Mouse (Mus musculus) CH12.LX (cell line): ENCODE measurements around the gene Kcnj1. TPM values are rescaled to one million over a fixed set of nuclear protein-coding genes. Genes with fewer than 3 reads are reported as not detected.

ENCODE experiments used
- DNase-seq: peaks from one replicate; pipeline ENCODE4 v3.0.0-alpha.2; 2013; ENCODE audit errors: extremely low read depth
- H3K27ac ChIP-seq: 2 replicates; pipeline ENCODE4 v1.5.1; 2012; ENCODE audit warnings: low read depth, mild to moderate bottlenecking, control low read depth, moderate library complexity; ENCODE audit not compliant: insufficient read depth
- H3K27me3 ChIP-seq: replicated peaks from 2 replicates; pipeline ENCODE3; 2012; ENCODE audit warnings: inconsistent platforms
- H3K36me3 ChIP-seq, 2 experiments: replicated peaks in 1 of 2; 2 replicates each; pipeline versions ENCODE3 to v1.6.1; 2012; ENCODE audit warnings: inconsistent platforms in 1 of 2, low read length in 1 of 2, mild to moderate bottlenecking in 1 of 2, mixed read lengths in 1 of 2, moderate library complexity in 1 of 2; ENCODE audit not compliant: control insufficient read depth in 1 of 2, insufficient read depth in 1 of 2
- H3K4me1 ChIP-seq, 2 experiments: 2 replicates each; pipeline ENCODE4 v1.6.1; 2012; ENCODE audit warnings: inconsistent platforms in 1 of 2, moderate library complexity in 1 of 2; ENCODE audit not compliant: insufficient read depth in 2 of 2, control insufficient read depth in 1 of 2
- H3K4me2 ChIP-seq: 2 replicates; pipeline ENCODE4 v1.6.1; 2012; ENCODE audit warnings: low read depth, mild to moderate bottlenecking, control low read depth; ENCODE audit not compliant: poor library complexity, insufficient read depth, severe bottlenecking
- H3K4me3 ChIP-seq, 3 experiments: fragments of 150-350 bp in 1 of 3; sonication (generic) in 1 of 3; replicated peaks in 1 of 3; 2 replicates each; pipeline versions ENCODE3 to v1.5.1; 2011 to 2012; ENCODE audit warnings: low read depth in 2 of 3, low read length in 2 of 3, mild to moderate bottlenecking in 2 of 3, moderate library complexity in 2 of 3, control low read depth in 1 of 3, improper control_type of control experiment in 1 of 3, inconsistent platforms in 1 of 3, mixed read lengths in 1 of 3; ENCODE audit not compliant: poor library complexity in 1 of 3
- H3K79me2 ChIP-seq: replicated peaks from 2 replicates; pipeline ENCODE4 v1.6.1; 2012; ENCODE audit warnings: mild to moderate bottlenecking, moderate library complexity; ENCODE audit not compliant: control insufficient read depth, poor library complexity, insufficient read depth, severe bottlenecking; ENCODE audit errors: extremely low read depth
- H3K9ac ChIP-seq: 2 replicates; pipeline ENCODE4 v1.6.1; 2012; ENCODE audit warnings: low read depth, mild to moderate bottlenecking, control low read depth, moderate library complexity; ENCODE audit not compliant: insufficient read depth
- H3K9me3 ChIP-seq: replicated peaks from 2 replicates; pipeline ENCODE3; 2012; ENCODE audit warnings: low read length, inconsistent platforms, mixed read lengths
- BHLHE40 ChIP-seq: IDR thresholded peaks from 2 replicates; pipeline ENCODE4 v1.6.1; 2011; ENCODE audit warnings: mild to moderate bottlenecking, low read depth, low read length, improper control_type of control experiment
- CHD1 ChIP-seq: IDR thresholded peaks from 2 replicates; pipeline ENCODE4 v1.6.1; 2012; ENCODE audit warnings: low read depth, low read length, improper control_type of control experiment, inconsistent platforms
- CHD2 ChIP-seq: IDR thresholded peaks from 2 replicates; pipeline ENCODE4 v1.6.1; 2011; ENCODE audit warnings: low read length, improper control_type of control experiment
- CTCF ChIP-seq, 2 experiments: IDR thresholded peaks in 1 of 2; conservative IDR thresholded peaks in 1 of 2; 2 replicates each; pipeline ENCODE4 v1.5.1; 2011 to 2012; ENCODE audit warnings: low read depth in 2 of 2, low read length in 2 of 2, improper control_type of control experiment in 1 of 2, inconsistent platforms in 1 of 2, mild to moderate bottlenecking in 1 of 2, moderate library complexity in 1 of 2
- ELF1 ChIP-seq: IDR thresholded peaks from 2 replicates; pipeline ENCODE4 v1.6.1; 2014; ENCODE audit warnings: low read depth, mild to moderate bottlenecking, inconsistent platforms, low read length, improper control_type of control experiment
- EP300 ChIP-seq: IDR thresholded peaks from 2 replicates; pipeline ENCODE4 v1.6.1; 2011; ENCODE audit warnings: low read length, improper control_type of control experiment
- ETS1 ChIP-seq: conservative IDR thresholded peaks from 2 replicates; pipeline ENCODE4 v1.6.1; 2012; ENCODE audit warnings: low read depth, mild to moderate bottlenecking, inconsistent platforms, low read length, improper control_type of control experiment, moderate library complexity
- GABPA ChIP-seq: IDR thresholded peaks from 2 replicates; pipeline ENCODE4 v1.6.1; 2012; ENCODE audit warnings: low read depth, low read length, improper control_type of control experiment, inconsistent platforms; ENCODE audit not compliant: insufficient replicate concordance
- HCFC1 ChIP-seq: IDR thresholded peaks from 2 replicates; pipeline ENCODE4 v1.6.1; 2012; ENCODE audit warnings: low read depth, mild to moderate bottlenecking, inconsistent platforms, low read length, improper control_type of control experiment
- IRF4 ChIP-seq: IDR thresholded peaks from 2 replicates; pipeline ENCODE4 v1.6.1; 2014; ENCODE audit warnings: low read depth, mild to moderate bottlenecking, inconsistent platforms, low read length, improper control_type of control experiment
- JUN ChIP-seq: IDR thresholded peaks from 2 replicates; pipeline ENCODE4 v1.6.1; 2011; ENCODE audit warnings: low read depth, mild to moderate bottlenecking, low read length, improper control_type of control experiment, moderate library complexity; ENCODE audit not compliant: insufficient read depth
- JUND ChIP-seq: conservative IDR thresholded peaks from 2 replicates; pipeline ENCODE4 v1.6.1; 2011; ENCODE audit warnings: low read depth, low read length, improper control_type of control experiment
- KAT2A ChIP-seq: IDR thresholded peaks from 2 replicates; pipeline ENCODE4 v1.6.1; 2012; ENCODE audit warnings: low read length, improper control_type of control experiment, inconsistent platforms; ENCODE audit not compliant: insufficient replicate concordance
- MAFK ChIP-seq: IDR thresholded peaks from 2 replicates; pipeline ENCODE4 v1.6.1; 2011; ENCODE audit warnings: low read length, improper control_type of control experiment; ENCODE audit not compliant: insufficient replicate concordance
- MAX ChIP-seq: IDR thresholded peaks from 2 replicates; pipeline ENCODE4 v1.6.1; 2011; ENCODE audit warnings: low read length, improper control_type of control experiment
- MEF2A ChIP-seq: IDR thresholded peaks from 2 replicates; pipeline ENCODE4 v1.6.1; 2014; ENCODE audit warnings: low read depth, mild to moderate bottlenecking, inconsistent platforms, low read length, improper control_type of control experiment, borderline replicate concordance
- MXI1 ChIP-seq: IDR thresholded peaks from 2 replicates; pipeline ENCODE4 v1.6.1; 2011; ENCODE audit warnings: mild to moderate bottlenecking, low read depth, low read length, improper control_type of control experiment
- MYC ChIP-seq: IDR thresholded peaks from 2 replicates; pipeline ENCODE4 v1.6.1; 2011; ENCODE audit warnings: low read depth, mild to moderate bottlenecking, improper control_type of control experiment, low read length
- NRF1 ChIP-seq: IDR thresholded peaks from 2 replicates; pipeline ENCODE4 v1.6.1; 2014; ENCODE audit warnings: low read depth, mild to moderate bottlenecking, inconsistent platforms, low read length, improper control_type of control experiment, moderate library complexity
- PAX5 ChIP-seq: IDR thresholded peaks from 2 replicates; pipeline ENCODE4 v1.6.1; 2012; ENCODE audit warnings: low read length, inconsistent platforms, mixed read lengths
- POLR2A ChIP-seq: IDR thresholded peaks from 2 replicates; pipeline ENCODE4 v1.6.1; 2011; ENCODE audit warnings: low read depth, mild to moderate bottlenecking, improper control_type of control experiment, low read length
- RAD21 ChIP-seq: IDR thresholded peaks from 2 replicates; pipeline ENCODE4 v1.6.1; 2011; ENCODE audit warnings: low read depth, mild to moderate bottlenecking, low read length, improper control_type of control experiment, moderate library complexity
- SIN3A ChIP-seq: IDR thresholded peaks from 2 replicates; pipeline ENCODE4 v1.6.1; 2012; ENCODE audit warnings: low read length, improper control_type of control experiment, inconsistent platforms
- SMC3 ChIP-seq: IDR thresholded peaks from 2 replicates; pipeline ENCODE4 v1.6.1; 2011; ENCODE audit warnings: low read depth, low read length, improper control_type of control experiment
- TBP ChIP-seq: conservative IDR thresholded peaks from 2 replicates; pipeline ENCODE4 v1.6.1; 2011; ENCODE audit warnings: low read depth, low read length, improper control_type of control experiment
- TCF12 ChIP-seq: IDR thresholded peaks from 2 replicates; pipeline ENCODE4 v1.6.1; 2014; ENCODE audit warnings: low read depth, mild to moderate bottlenecking, inconsistent platforms, low read length, improper control_type of control experiment
- UBTF ChIP-seq: IDR thresholded peaks from 2 replicates; pipeline ENCODE4 v1.6.1; 2012; ENCODE audit warnings: low read depth, mild to moderate bottlenecking, inconsistent platforms, low read length, improper control_type of control experiment, moderate library complexity
- USF2 ChIP-seq: conservative IDR thresholded peaks from 2 replicates; pipeline ENCODE4 v1.6.1; 2011; ENCODE audit warnings: low read depth, low read length, improper control_type of control experiment
- ZKSCAN1 ChIP-seq: IDR thresholded peaks from 2 replicates; pipeline ENCODE4 v1.6.1; 2012; ENCODE audit warnings: low read depth, inconsistent platforms, low read length, improper control_type of control experiment, borderline replicate concordance
- ZMIZ1 ChIP-seq: IDR thresholded peaks from 2 replicates; pipeline ENCODE4 v1.6.1; 2012; ENCODE audit warnings: low read depth, mild to moderate bottlenecking, inconsistent platforms, low read length, improper control_type of control experiment
- ZNF384 ChIP-seq: IDR thresholded peaks from 2 replicates; pipeline ENCODE4 v1.6.1; 2012; ENCODE audit warnings: low read depth, low read length, improper control_type of control experiment, inconsistent platforms
- dilution Hi-C: fragments of 300-500 bp; cut with MboI; formaldehyde crosslinking; loops from 2 replicates; pipeline ENCODE4 v1.14.3; 2020; ENCODE audit warnings: low sequenced_read_pairs; ENCODE audit not compliant: extremely low pct_unique_long_range_greater_than_20kb, extremely low pct_ligation_motif_present
- in situ Hi-C: fragments of 300-500 bp; cut with MboI; formaldehyde crosslinking; loops from 3 replicates; pipeline ENCODE4 v1.14.3; 2019; ENCODE audit warnings: low sequenced_read_pairs, low pct_ligation_motif_present, low pct_unique_long_range_greater_than_20kb, mixed read lengths
- polyA plus RNA-seq: library from polyadenylated mRNA; unstranded; fragments of >175 nt; gene quantifications from 2 replicates; pipeline ENCODE4 v1.2.1, GENCODE M21; 2012; ENCODE audit warnings: low read depth; ENCODE audit not compliant: insufficient read length
- total RNA-seq, 2 experiments: library from RNA; depleted of rRNA; stranded (reverse); fragments of 300-350 nt in 1 of 2; fragments of >200 nt in 1 of 2; gene quantifications; 2 replicates each; pipeline ENCODE4 v1.2.3; 2012 to 2014

Kcnj1 gene
- total and polyA plus RNA-seq, 3 experiments = 0.07 to 0.11 TPM; not detected in 1

DNA sequence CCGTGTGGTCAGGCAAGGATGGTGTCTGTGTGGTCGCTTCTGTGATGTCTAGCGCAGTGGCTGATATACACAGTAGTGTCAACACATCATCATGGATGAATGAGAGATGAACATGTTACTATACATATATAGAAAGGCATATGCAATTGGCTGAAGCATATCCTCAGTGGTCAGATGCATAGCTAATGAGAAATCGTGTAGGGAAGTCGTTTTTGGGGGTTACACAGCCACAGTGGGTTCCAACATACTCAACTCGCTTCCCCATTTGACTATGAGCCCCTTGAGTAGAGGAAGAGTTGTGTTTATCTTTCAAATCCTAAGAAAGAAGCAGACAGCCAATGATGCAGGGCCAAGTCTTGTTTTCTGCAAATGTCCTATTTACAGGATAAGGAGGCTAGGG lies 20.4 kb downstream of the Kcnj1 start:
- dilution Hi-C loops (no loop called here), in situ Hi-C loops (no loop called here)
- Histone ChIP-seq H3K9ac (no peak overlapping the region), H3K9me3 (no peaks in the 10 kb centered on the region), H3K4me1 (peaks cover 32 to 62% of the 10 kb centered on the region in 2 experiments), H3K27ac (no peak overlapping the region), H3K4me2 (no peak overlapping the region), H3K4me3 (no peak overlapping the region), H3K79me2 (no peaks in the 10 kb centered on the region), H3K36me3 (no peaks in the 10 kb centered on the region), H3K27me3 (no peaks in the 10 kb centered on the region)
- no peak for DNase-seq
- no peak for TF ChIP-seq IRF4
- TF ChIP-seq BHLHE40 = no peak
- TF ChIP-seq MAX = no peak
- no peak for TF ChIP-seq EP300
- TF ChIP-seq USF2 = no peak
- no peak for TF ChIP-seq RAD21
- TF ChIP-seq ZMIZ1 = no peak
- TF ChIP-seq CHD1 = no peak
- no peak for TF ChIP-seq PAX5
- TF ChIP-seq JUND = no peak
- TF ChIP-seq SMC3 = no peak
- TF ChIP-seq UBTF = no peak
- no peak for TF ChIP-seq CTCF (conservative IDR thresholded peaks at IDR 0.05 in 1 of 2, IDR thresholded peaks at IDR 0.05 in 1 of 2; ENCODE audit: low read depth in 2 of 2, low read length in 2 of 2)
- no peak for TF ChIP-seq GABPA

DNA sequence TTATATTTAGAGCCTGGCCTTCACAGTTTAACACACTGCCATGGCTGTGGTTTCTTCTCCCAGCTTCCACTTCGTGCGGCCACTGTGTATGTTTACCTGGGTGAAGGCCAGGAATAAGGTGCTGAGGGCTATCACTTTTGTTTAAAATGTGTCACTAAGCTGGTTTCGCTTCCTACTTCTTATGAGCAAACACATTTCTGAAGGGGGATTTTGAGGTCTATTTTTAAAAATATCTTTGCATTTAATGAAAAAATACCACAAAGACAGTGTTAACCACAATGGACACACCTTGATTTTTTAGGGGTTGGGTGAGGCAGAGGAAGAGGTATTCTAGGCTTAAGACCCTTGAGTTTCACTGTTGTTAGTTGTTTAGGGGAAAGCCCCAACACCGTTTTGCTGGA lies 22.5 kb downstream of the Kcnj1 start:
- peaks cover 36 to 68% of the 10 kb centered on the region in 2 experiments for H3K4me1 ChIP-seq
- in situ Hi-C loops (loop anchor here (5.0 kb wide), 1 partner anchor 548 kb away; no protein-coding TSS in a partner anchor), dilution Hi-C loops (no loop called here)
- no peaks in the 10 kb centered on the region for H3K9me3 ChIP-seq
- peak; percentile 74 for DNase-seq
- no peaks in the 10 kb centered on the region for H3K36me3 ChIP-seq
- no peak overlapping the region for H3K4me3 ChIP-seq
- H3K9ac ChIP-seq = no peak overlapping the region
- H3K4me2 ChIP-seq = peak overlapping the region; percentile 59
- peak overlapping the region; percentile 49 for H3K27ac ChIP-seq
- no peaks in the 10 kb centered on the region for H3K79me2 ChIP-seq
- no peaks in the 10 kb centered on the region for H3K27me3 ChIP-seq
- TF ChIP-seq TCF12 (0 out of 2 replicates have a peak, but pooled peaks have one; percentile 18), MAX (no peak), ZKSCAN1 (no peak), BHLHE40 (peak; percentile 42; the same call in 1 of the 2 replicates), SIN3A (no peak), JUN (peak; percentile 23; the same call in 1 of the 2 replicates), CTCF (conservative IDR thresholded peaks at IDR 0.05 in 1 of 2, IDR thresholded peaks at IDR 0.05 in 1 of 2; ENCODE audit: low read depth in 2 of 2, low read length in 2 of 2) (no peak), ELF1 (no peak), NRF1 (no peak), SMC3 (no peak), JUND (no peak), MEF2A (peak; percentile 95), POLR2A (no peak), RAD21 (no peak), CHD1 (no peak), ETS1 (no peak; the same call in 1 of the 2 replicates), TBP (no peak), KAT2A (no peak), UBTF (no peak), CHD2 (no peak), HCFC1 (no peak), MYC (no peak), MAFK (no peak), USF2 (no peak), PAX5 (no peak), EP300 (peak; percentile 86), MXI1 (no peak), GABPA (no peak), ZNF384 (peak; percentile 37)
